In the genomic region with DNA sequence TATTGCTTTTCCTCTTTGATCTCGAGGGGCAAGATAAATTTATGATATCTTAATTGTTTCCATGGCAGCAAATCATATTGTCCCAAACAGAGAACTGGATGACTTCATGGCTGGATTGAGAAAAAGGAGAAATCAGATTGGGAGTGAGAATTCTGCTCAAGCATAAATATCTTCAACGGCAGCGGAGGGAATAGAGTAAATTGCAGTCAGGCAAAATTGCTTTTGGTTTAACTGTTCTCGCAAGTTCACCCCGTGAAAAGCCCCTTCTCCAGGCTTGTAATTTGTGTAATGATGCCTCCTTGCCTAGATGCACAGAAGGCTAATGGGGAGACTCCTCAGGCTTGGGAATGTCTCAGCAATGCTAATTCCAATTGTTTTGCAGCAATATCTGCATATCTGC, we compare ENCODE assay signal across 9 mouse cellular contexts.
A peak's percentile ranks its signal among the peaks of the same experiment; 100 is the strongest.
DNase-seq lines count a peak whose midpoint lies in the region; ATAC-seq and TF ChIP-seq lines count a peak whose summit lies in the region.
"Had no signal": no experiment of that assay in that cellular context is flagged by ENCODE, and none has a peak within 500 bp of the region (broad histone marks: within the 10 kb centered on the region; RNA-seq: fewer than 3 reads in every experiment).

No protein-coding gene starts in this region.

- peaks cover 25% of the 10 kb centered on the region for H3K4me1 ChIP-seq in midbrain, embryonic 13.5 days (replicated peaks)
- no peaks in the 10 kb centered on the region for H3K4me1 ChIP-seq in midbrain, embryonic 11.5 days (ENCODE audit: control insufficient read depth, insufficient read depth, low read length)
- H3K4me1 ChIP-seq in limb, embryonic 11.5 days (ENCODE audit: control insufficient read depth, insufficient read depth, low read length), result peaks cover 12% of the 10 kb centered on the region; the same call in 1 of the 2 replicates
- H3K4me1 ChIP-seq in liver, postnatal 0 days (ENCODE audit: insufficient read depth), result no peaks in the 10 kb centered on the region

- no peak overlapping the region for H3K9ac ChIP-seq in midbrain, embryonic 13.5 days (replicated peaks)
- H3K9ac ChIP-seq in midbrain, embryonic 11.5 days (ENCODE audit: low read length), result no peak overlapping the region
- no peak overlapping the region for H3K9ac ChIP-seq in limb, embryonic 11.5 days (ENCODE audit: low read length)
- H3K9ac ChIP-seq in liver, postnatal 0 days (replicated peaks), result no peak overlapping the region

- no peak for TF ChIP-seq EP300 in liver, postnatal 0 days (IDR thresholded peaks at IDR 0.05; ENCODE audit: low read depth)

- no peaks in the 10 kb centered on the region for H3K36me3 ChIP-seq in midbrain, embryonic 13.5 days
- H3K36me3 ChIP-seq in midbrain, embryonic 11.5 days (ENCODE audit: control insufficient read depth, insufficient read depth, low read length), result no peaks in the 10 kb centered on the region
- no peaks in the 10 kb centered on the region for H3K36me3 ChIP-seq in limb, embryonic 11.5 days (ENCODE audit: control insufficient read depth, insufficient read depth, low read length)
- H3K36me3 ChIP-seq in liver, postnatal 0 days (replicated peaks; ENCODE audit: insufficient read depth, low read length), result no peaks in the 10 kb centered on the region

- no peak for ATAC-seq in midbrain, embryonic 13.5 days
- no peak for ATAC-seq in midbrain, embryonic 11.5 days (ENCODE audit: low FRiP score)
- ATAC-seq in limb, embryonic 11.5 days (ENCODE audit: insufficient number of reproducible peaks, low FRiP score, low TSS enrichment, low read depth), result no peak
- ATAC-seq in liver, postnatal 0 days, result no peak

- peak; percentile 48 for DNase-seq in heart, adult 8-10 months (ENCODE audit: low spot score)
- no peak for DNase-seq in heart, adult 11 months
- DNase-seq in midbrain, embryonic 11.5 days (ENCODE audit: low spot score, missing footprints), result no peak
- DNase-seq in limb, embryonic 11.5 days (ENCODE audit: low spot score), result no peak
- DNase-seq in thymus, postnatal 36 days, result no peak
- DNase-seq in layer of hippocampus, adult 18-20 months (ENCODE audit: low spot score in 2 of 2), result no peak
- no peak for DNase-seq in liver, postnatal 0 days
- DNase-seq: cerebellum, adult 8-10 months had no signal

- H3K27me3 ChIP-seq in midbrain, embryonic 13.5 days, result no peaks in the 10 kb centered on the region
- H3K27me3 ChIP-seq in midbrain, embryonic 11.5 days (ENCODE audit: control insufficient read depth, insufficient read depth, low read length), result no peaks in the 10 kb centered on the region
- no peaks in the 10 kb centered on the region for H3K27me3 ChIP-seq in limb, embryonic 11.5 days (ENCODE audit: control insufficient read depth, insufficient read depth, low read length)
- no peaks in the 10 kb centered on the region for H3K27me3 ChIP-seq in liver, postnatal 0 days (ENCODE audit: insufficient read depth, low read length)

- H3K9me3 ChIP-seq in midbrain, embryonic 13.5 days, result no peaks in the 10 kb centered on the region
- no peaks in the 10 kb centered on the region for H3K9me3 ChIP-seq in midbrain, embryonic 11.5 days (ENCODE audit: control insufficient read depth, low read length)
- H3K9me3 ChIP-seq in limb, embryonic 11.5 days (ENCODE audit: control insufficient read depth, low read length), result no peaks in the 10 kb centered on the region
- no peaks in the 10 kb centered on the region for H3K9me3 ChIP-seq in liver, postnatal 0 days (ENCODE audit: low read length)

- no peak overlapping the region for H3K4me3 ChIP-seq in midbrain, embryonic 13.5 days (replicated peaks)
- no peak overlapping the region for H3K4me3 ChIP-seq in midbrain, embryonic 11.5 days (ENCODE audit: low read depth, low read length)
- no peak overlapping the region for H3K4me3 ChIP-seq in limb, embryonic 11.5 days (ENCODE audit: low read depth, low read length)
- no peak overlapping the region for H3K4me3 ChIP-seq in liver, postnatal 0 days (ENCODE audit: low read depth, low read length)

- no peak for TF ChIP-seq CTCF in liver, postnatal 0 days (IDR thresholded peaks at IDR 0.05; ENCODE audit: low read depth)

- 50% methylated on average over 5 of the region's 5 CpGs for WGBS in midbrain, embryonic 13.5 days
- WGBS in midbrain, embryonic 11.5 days, result 62% methylated on average over 5 of the region's 5 CpGs
- 23% methylated on average over 5 of the region's 5 CpGs for WGBS in limb, embryonic 11.5 days
- WGBS in liver, postnatal 0 days (ENCODE audit: insufficient replicate concordance), result 67% methylated on average over 5 of the region's 5 CpGs

- peak overlapping the region; percentile 37; the same call in 1 of the 2 replicates for H3K4me2 ChIP-seq in midbrain, embryonic 13.5 days (replicated peaks)
- H3K4me2 ChIP-seq in midbrain, embryonic 11.5 days, result no peak overlapping the region
- 0 out of 2 replicates have a peak overlapping the region, but pooled peaks have one; percentile 18 for H3K4me2 ChIP-seq in limb, embryonic 11.5 days (ENCODE audit: low read depth, severe bottlenecking)
- H3K4me2 ChIP-seq in liver, postnatal 0 days (ENCODE audit: low read depth, low read length), result no peak overlapping the region; the same call in 1 of the 2 replicates

- peak overlapping the region; percentile 57 for H3K27ac ChIP-seq in midbrain, embryonic 13.5 days
- no peak overlapping the region for H3K27ac ChIP-seq in midbrain, embryonic 11.5 days (ENCODE audit: low read depth, low read length)
- no peak overlapping the region for H3K27ac ChIP-seq in limb, embryonic 11.5 days (replicated peaks; ENCODE audit: low read depth, low read length)
- H3K27ac ChIP-seq in liver, postnatal 0 days (ENCODE audit: low read depth), result no peak overlapping the region

Comparison
In these comparisons a context has a peak if more than half of its experiments do, and no peak if none do; other contexts are left out.
1. H3K4me2 ChIP-seq: peak in midbrain, embryonic 13.5 days (single experiment) and limb, embryonic 11.5 days (single experiment); none in midbrain, embryonic 11.5 days (single experiment) and liver, postnatal 0 days (single experiment).